Mouse (Mus musculus) spleen, adult 10 weeks (tissue): ENCODE data around the gene Atxn1l. TPM values are rescaled to one million over a fixed set of nuclear protein-coding genes. Genes with fewer than 3 reads are reported as not detected.

Experiments used
- polyA plus RNA-seq: library from polyadenylated mRNA; stranded (reverse); fragments of 350-450 nt; fragmentation: Illumina TruSeq; extraction: RNeasy Lipid Tissue Mini Kit (QIAGEN cat#74804); gene quantifications from one replicate; pipeline ENCODE4 v1.2.3, GENCODE M21; 2015; ENCODE audit warnings: low replicate concordance; ENCODE audit not compliant: insufficient read depth

Gene Atxn1l
- 21.4 TPM for polyA plus RNA-seq

GRCm38 (mm10) chr8:109737237-109738048, at the start of gene Atxn1l:
TSS of gene Atxn1l (minus strand) at chr8:109737739.

DNA sequence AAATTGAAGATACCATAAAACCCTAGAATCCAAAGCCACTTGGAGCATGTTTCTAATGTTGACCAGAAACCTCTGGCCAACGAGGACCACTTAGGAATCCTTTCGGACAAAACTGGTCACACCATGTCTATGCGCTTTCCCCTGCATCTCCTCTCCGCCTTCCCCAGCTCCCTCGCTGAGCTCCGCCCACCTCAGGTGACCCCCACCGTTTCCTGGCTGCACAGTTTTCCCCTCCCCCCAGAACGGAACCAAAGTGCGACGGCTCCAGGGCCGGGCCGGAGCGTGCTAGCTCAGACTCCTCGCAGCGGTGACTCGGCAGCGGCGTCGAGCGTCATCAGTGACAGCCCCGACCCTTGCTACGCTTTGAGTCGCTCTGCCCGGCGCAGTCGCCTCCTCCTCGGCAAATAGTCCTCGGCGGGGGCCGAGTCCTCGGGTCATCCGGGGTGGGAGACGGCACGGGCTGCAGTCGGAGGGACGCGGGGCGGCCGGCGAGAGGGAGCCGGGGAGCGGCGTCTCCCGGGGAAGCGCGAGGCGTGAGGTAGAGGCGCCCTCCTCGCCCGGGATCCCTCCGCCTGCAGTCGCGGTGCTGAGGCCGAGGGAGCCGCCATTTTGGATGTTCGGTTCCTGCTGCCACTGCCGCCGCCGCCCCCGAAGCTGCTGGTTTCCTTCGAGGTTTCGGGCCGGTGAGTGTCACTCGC, 40.9 kb upstream of the Atxn1l start, which contains the start of gene Ap1g1:
Gene Ap1g1 (plus strand): TSS at position 275 of the 698 bp plus-strand sequence.

DNA sequence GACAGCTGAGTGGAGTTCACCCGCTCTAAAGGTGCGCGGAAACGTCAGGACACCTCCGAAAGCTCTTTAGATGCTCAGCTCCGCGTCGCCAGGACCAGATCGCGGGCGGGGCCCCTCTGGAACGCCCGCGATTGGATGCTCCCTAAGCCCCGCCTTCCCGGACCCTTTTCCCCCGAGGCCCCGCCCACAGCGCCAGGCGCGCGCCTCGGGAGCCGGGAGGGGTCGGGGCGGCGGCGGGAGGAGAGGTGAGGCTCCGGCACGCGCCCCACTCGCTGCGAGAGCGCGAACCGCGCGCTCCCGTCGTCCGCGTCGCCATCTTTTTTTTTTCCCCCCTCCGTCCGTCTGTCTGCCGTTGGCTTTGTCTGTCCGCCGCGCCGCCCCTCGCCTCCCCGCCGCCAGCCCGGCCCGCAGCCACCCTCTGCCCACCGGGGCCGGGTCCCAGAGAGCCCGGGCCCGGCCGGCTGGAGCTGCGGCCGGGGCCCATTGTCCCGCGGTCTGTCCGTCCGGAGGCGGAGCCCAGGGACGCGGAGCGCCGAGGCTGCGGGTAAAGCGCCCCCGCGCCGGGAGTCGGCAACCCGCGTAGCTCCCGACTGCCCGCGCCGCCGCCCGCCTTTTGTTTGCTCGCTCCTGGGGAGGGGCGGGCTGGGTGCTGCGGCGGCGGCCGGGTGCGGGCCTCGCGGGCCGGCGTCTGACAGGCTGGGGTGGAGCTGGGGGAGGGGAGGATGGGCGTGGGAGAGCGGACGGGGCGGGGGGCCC, 32.0 kb downstream of the Atxn1l start, which contains the start of gene Zfp821:
Gene Zfp821 (plus strand): TSS at position 227 of the 756 bp plus-strand sequence.

DNA sequence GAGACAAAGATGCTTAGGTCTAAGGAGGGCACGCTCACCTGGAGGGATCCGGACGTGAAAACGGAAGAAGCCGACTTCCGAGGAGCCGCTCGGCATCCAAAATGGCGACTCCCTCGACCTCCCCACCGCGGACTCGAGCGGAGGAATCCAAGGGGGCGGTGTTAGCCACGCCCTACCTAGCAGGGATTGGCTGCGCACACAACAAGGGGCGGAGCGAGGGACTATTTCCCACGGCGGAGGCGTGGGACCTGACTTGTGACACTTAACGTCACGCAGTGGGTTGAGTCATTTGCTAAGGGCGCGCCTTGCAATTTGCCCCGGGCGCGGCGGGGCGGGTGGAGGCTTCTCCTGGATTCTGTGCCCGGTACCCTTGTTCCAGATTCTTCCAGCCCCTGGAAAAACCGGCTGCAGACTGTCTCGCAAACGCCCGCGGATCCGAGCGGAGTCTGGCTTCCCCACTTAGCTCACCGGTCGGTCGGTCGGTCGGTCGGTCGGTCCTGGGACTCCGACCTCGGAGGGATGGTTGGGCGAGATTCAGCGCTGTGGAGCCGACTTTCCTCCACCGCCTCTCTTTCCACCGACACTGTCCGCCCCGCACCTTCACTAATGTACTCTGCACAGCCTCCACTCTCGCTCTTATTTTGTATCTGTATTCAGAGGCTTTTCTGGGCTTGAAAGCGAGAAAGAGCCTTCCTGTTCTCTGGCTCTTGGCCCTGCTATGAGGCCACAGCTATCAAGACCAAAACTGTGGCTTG, 44.2 kb downstream of the Atxn1l start, which contains the start of gene Ist1:
Gene Ist1 (minus strand): TSS at position 115 of the 755 bp plus-strand sequence.

Other genes with a start within 250 kb of the Atxn1l start
- gene Pmfbp1, start 243.7 kb downstream of the Atxn1l start, polyA plus RNA-seq = not detected
- 15.0 TPM for gene Dhx38, start 171.9 kb downstream of the Atxn1l start, polyA plus RNA-seq
- 10.6 TPM for gene Txnl4b, start 171.8 kb downstream of the Atxn1l start, polyA plus RNA-seq
- 9.4 TPM for gene Hp, start 158.6 kb downstream of the Atxn1l start, polyA plus RNA-seq
- gene Dhodh, start 129.1 kb downstream of the Atxn1l start, polyA plus RNA-seq = 10.8 TPM
- 1.6 TPM for gene Pkd1l3, start 123.2 kb downstream of the Atxn1l start, polyA plus RNA-seq
- 147 TPM for gene Ist1, start 44.5 kb downstream of the Atxn1l start, polyA plus RNA-seq
- 10.2 TPM for gene Zfp821, start 32.2 kb downstream of the Atxn1l start, polyA plus RNA-seq
- 115 TPM for gene Ap1g1, start 40.8 kb upstream of the Atxn1l start, polyA plus RNA-seq
- 11.9 TPM for gene Phlpp2, start 130.8 kb upstream of the Atxn1l start, polyA plus RNA-seq
- not detected for gene Marveld3, start 224.5 kb upstream of the Atxn1l start, polyA plus RNA-seq